Mouse (Mus musculus) erythroblast, embryonic 14.5 days (primary cell): Measurements from ENCODE around the gene 2810408A11Rik.

Source experiments
- GATA1 ChIP-seq: IDR thresholded peaks from 2 replicates; pipeline ENCODE4 v1.6.1; 2012; ENCODE audit warnings: low read length, inconsistent platforms, mixed read lengths
- TAL1 ChIP-seq: IDR thresholded peaks from 3 replicates; pipeline ENCODE4 v1.6.1; 2012; ENCODE audit warnings: low read length, inconsistent platforms, mixed read lengths

DNA sequence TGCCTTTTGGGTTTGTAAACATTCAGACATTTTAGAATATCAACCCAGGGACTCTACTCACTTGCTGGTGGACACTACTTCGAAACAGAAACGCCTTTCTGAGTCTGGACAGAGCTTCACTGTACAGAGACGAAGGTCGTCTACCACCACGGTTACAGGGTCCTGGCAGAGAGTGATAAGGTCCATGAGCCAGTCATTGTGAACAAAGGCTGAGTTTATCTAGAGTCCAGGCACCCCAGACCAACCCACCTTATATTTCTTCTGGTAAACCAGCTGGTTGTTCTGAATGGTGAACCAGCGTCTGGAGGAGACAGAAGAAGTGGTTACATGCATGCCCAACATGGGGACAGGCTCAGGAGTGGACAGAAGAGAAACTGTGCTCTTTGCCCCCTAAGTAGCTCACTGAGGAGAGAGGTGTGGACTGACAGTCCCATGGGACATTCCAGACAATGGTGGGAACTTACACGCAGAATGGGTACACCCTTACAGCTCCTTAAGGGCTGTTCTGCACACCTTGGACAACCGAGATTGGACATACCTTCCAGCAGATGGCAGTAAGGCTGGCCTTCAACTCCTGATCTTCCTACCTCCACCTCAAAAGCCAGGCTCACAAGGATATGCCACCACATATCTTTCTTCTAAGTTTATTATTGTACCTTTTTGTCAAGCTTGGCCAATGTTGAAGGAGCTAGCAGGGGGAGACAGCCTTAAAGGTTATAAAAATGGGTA lies 13.7 kb downstream of the 2810408A11Rik start:
- TF ChIP-seq TAL1, result no peak
- no peak for TF ChIP-seq GATA1
